Mouse (Mus musculus) liver, embryonic 14.5 days (tissue): ENCODE measurements around the gene Osbpl6. TPM values are rescaled to one million over a fixed set of nuclear protein-coding genes. Genes with fewer than 3 reads are reported as not detected.

Source experiments
- ATAC-seq: fragments of 200-750 bp; cut with Nextera tagmentation; 2 replicates; pipeline ENCODE4 v1.8.0; 2017; ENCODE audit warnings: moderate number of reproducible peaks, mild to moderate bottlenecking, moderate library complexity; ENCODE audit not compliant: insufficient read depth
- DNase-seq, 3 experiments: peaks; one replicate each; pipeline ENCODE4 v3.0.0-alpha.2; 2012 to 2013; ENCODE audit warnings: low read depth in 3 of 3, low spot score in 3 of 3
- H3K27ac ChIP-seq: fragments of 300-500 bp; sonication (generic); 2 replicates; pipeline ENCODE4 v1.5.1; 2014; ENCODE audit warnings: moderate library complexity, mild to moderate bottlenecking, control low read depth, inconsistent platforms
- H3K27me3 ChIP-seq: fragments of 300-500 bp; sonication (generic); 2 replicates; pipeline ENCODE4 v1.6.1; 2014; ENCODE audit warnings: mild to moderate bottlenecking, low read length, moderate library complexity; ENCODE audit not compliant: control insufficient read depth, insufficient read depth
- H3K36me3 ChIP-seq: fragments of 300-500 bp; sonication (generic); replicated peaks from 2 replicates; pipeline ENCODE4 v1.6.1; 2014; ENCODE audit warnings: low read depth; ENCODE audit not compliant: control insufficient read depth, insufficient read depth
- H3K4me1 ChIP-seq, 2 experiments: fragments of 200-500 bp in 1 of 2; fragments of 300-500 bp in 1 of 2; sonication (generic) in 1 of 2; replicated peaks; 2 replicates each; pipeline ENCODE4 v1.6.1; 2012 to 2014; ENCODE audit warnings: antibody characterized with exemption in 1 of 2, inconsistent platforms in 1 of 2, low read length in 1 of 2; ENCODE audit not compliant: control insufficient read depth in 2 of 2, insufficient read depth in 2 of 2
- H3K4me2 ChIP-seq: fragments of 300-500 bp; sonication (generic); 2 replicates; pipeline ENCODE4 v1.6.1; 2014; ENCODE audit warnings: low read depth, mild to moderate bottlenecking, control low read depth, moderate library complexity
- H3K4me3 ChIP-seq, 2 experiments: fragments of 200-500 bp in 1 of 2; fragments of 300-500 bp in 1 of 2; sonication (generic) in 1 of 2; 2 replicates each; pipeline ENCODE4 v1.5.1; 2012 to 2014; ENCODE audit warnings: low read depth in 2 of 2, low read length in 2 of 2, mild to moderate bottlenecking in 2 of 2, control low read depth in 1 of 2, inconsistent platforms in 1 of 2, moderate library complexity in 1 of 2; ENCODE audit not compliant: insufficient read depth in 1 of 2
- H3K9ac ChIP-seq: fragments of 300-500 bp; sonication (generic); replicated peaks from 2 replicates; pipeline ENCODE4 v1.6.1; 2014; ENCODE audit warnings: mild to moderate bottlenecking, control low read depth, moderate library complexity
- H3K9me3 ChIP-seq: fragments of 300-500 bp; sonication (generic); 2 replicates; pipeline ENCODE4 v1.6.1; 2016; ENCODE audit warnings: low read length, mixed read lengths; ENCODE audit not compliant: control insufficient read depth
- CTCF ChIP-seq: IDR thresholded peaks from 2 replicates; pipeline ENCODE4 v1.5.1; 2016; ENCODE audit warnings: antibody characterized with exemption, low read depth, control low read depth
- EP300 ChIP-seq: IDR thresholded peaks from 2 replicates; pipeline ENCODE4 v1.6.1; 2016; ENCODE audit warnings: antibody characterized with exemption, low read depth
- WGBS: fragments of 180-500 bp; shearing (Covaris S2); extraction: QIAGEN DNeasy Blood & Tissue Kit; methylation state at CpG from one replicate; pipeline ENCODE4 v1.1.7; 2014; ENCODE audit not compliant: insufficient replicate concordance; 5-methylcytosine and 5-hydroxymethylcytosine counted together
- polyA plus RNA-seq, 2 experiments: library from polyadenylated mRNA; depleted of rRNA in 1 of 2; stranded (reverse) in 1 of 2; unstranded in 1 of 2; fragments of >200 nt; fragmentation: Nextera tagmentation in 1 of 2; extraction: Ambion mirVana in 1 of 2; gene quantifications; 2 replicates each; pipeline versions ENCODE4 v1.2.1 to v1.2.3; 2012 to 2014

The Osbpl6 gene
- polyA plus RNA-seq, 2 experiments = 0.17 to 0.20 TPM

DNA sequence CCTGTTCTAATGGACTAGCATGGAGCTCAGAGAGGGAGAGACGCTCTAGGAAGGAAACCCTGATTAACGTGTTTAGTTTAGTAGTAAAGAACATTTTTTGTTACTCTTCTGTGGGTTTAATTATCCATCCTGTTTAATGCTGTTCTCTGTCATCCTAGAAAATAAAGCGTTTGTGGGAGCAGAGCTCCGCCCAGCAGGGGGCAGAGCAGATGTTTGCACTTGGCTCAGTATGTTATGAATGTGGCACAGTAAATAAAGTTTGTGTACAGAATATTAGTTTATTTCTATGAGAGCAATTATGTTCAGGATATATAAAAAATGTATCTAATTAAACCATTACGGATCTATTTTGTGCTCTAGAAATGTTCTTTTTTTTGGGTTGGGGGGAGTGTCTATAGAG, 192.9 kb downstream of the Osbpl6 start:
- no peak for ATAC-seq
- WGBS = 45% methylated on average over 5 of the region's 5 CpGs
- DNase-seq = no peak
- Histone ChIP-seq H3K9me3 (no peaks in the 10 kb centered on the region), H3K9ac (no peak overlapping the region), H3K27me3 (no peaks in the 10 kb centered on the region), H3K4me3 (no peak overlapping the region), H3K27ac (no peak overlapping the region), H3K4me1 (no peaks in the 10 kb centered on the region), H3K4me2 (no peak overlapping the region), H3K36me3 (no peaks in the 10 kb centered on the region)
- TF ChIP-seq EP300 (no peak), CTCF (peak; percentile 34)

DNA sequence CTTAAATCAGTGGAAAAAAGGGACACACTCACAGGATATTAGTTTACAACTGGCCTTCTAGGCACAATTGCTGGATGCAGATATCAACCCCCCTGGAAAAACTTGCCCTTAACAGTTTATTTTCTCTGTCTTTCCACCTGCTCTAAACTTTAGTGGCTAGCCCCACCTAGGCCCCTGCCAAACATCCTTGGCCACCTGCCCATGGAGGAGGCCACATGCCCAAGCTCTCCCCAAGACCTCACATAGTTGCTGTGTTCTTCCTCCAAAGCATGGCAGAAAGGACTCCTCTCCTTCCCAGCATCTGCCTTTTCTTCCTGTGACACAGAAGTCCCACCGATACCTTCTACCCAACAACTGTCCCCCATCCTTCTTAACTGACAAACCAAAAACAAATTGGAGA, 195.9 kb downstream of the Osbpl6 start:
- TF ChIP-seq CTCF (no peak), EP300 (no peak)
- no peak overlapping the region for H3K27ac ChIP-seq

DNA sequence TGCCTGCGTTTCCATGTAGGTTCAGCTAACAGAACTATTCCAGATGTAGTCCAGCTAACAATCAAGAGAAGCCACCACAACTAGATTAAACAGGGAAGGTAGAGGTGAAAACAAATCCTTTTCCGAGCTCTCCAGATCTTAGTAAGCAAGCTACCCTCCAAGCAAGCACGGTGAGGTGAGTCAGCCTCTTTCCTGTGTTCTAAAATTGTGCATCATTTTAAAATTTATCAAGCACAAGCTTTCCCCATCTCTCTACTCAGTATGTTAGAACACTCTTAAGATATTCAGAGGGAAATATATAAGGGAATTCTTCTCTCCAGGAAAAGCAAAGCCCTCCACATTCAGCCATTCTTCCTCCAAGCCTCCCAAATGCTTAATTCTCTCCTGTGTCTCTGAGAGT, 200.4 kb downstream of the Osbpl6 start:
- H3K36me3 ChIP-seq = no peaks in the 10 kb centered on the region
- H3K4me3 ChIP-seq = no peak overlapping the region
- WGBS = 61% methylated on average over 3 of the region's 3 CpGs
- no peaks in the 10 kb centered on the region for H3K4me1 ChIP-seq
- DNase-seq = no peak
- no peak for ATAC-seq
- no peak overlapping the region for H3K4me2 ChIP-seq
- no peak overlapping the region for H3K9ac ChIP-seq
- H3K27me3 ChIP-seq = no peaks in the 10 kb centered on the region
- H3K9me3 ChIP-seq = no peaks in the 10 kb centered on the region
- TF ChIP-seq EP300 (no peak), CTCF (no peak)
- no peak overlapping the region for H3K27ac ChIP-seq

More for the DNA sequence above, 195.9 kb downstream of the Osbpl6 start:
- no peaks in the 10 kb centered on the region for H3K36me3 ChIP-seq
- H3K4me3 ChIP-seq = no peak overlapping the region
- no peaks in the 10 kb centered on the region for H3K9me3 ChIP-seq
- WGBS = 74% methylated on average over 1 of the region's 1 CpGs
- H3K4me2 ChIP-seq = no peak overlapping the region
- no peaks in the 10 kb centered on the region for H3K4me1 ChIP-seq
- H3K27me3 ChIP-seq = no peaks in the 10 kb centered on the region
- H3K9ac ChIP-seq = no peak overlapping the region
- DNase-seq = no peak
- ATAC-seq = no peak

DNA sequence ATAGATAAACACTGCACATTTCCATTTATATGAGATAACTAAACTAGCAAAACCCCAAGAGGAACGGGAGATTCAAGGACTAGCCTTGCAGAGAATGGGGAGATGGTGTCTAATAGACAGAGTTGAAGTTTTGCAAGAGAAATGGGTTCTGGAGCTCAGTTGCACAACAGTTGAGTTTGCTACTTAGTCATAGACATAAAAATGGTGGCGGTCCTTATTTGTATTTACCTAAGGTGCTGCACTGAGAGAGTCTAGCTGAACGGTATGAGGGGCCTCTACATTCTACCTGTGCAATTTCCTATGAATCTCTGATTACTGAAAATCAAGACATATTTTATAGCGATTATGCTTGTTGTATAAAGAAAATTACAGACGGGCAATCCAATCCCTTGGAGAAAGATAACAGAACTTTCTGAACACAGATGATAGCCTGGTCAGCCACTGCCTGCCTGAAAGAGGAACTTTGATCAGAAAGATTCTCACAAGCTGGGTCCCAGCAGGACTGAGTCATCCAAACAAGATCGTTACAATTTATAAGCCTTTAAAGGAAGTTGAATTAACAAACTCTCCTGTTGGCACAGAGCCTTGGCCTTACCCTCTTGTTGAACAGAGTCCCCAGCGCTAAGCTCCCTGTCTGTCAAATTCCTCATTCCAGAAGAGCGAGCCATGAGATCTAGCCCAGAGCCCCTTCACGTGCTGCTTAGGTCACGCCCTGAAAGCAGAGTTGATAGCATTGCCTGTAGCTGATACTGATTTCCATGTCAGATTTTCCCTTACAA, 204.2 kb downstream of the Osbpl6 start:
- Histone ChIP-seq H3K4me1 (no peaks in the 10 kb centered on the region), H3K27ac (no peak overlapping the region), H3K9ac (no peak overlapping the region), H3K36me3 (no peaks in the 10 kb centered on the region), H3K9me3 (no peaks in the 10 kb centered on the region), H3K4me2 (no peak overlapping the region), H3K4me3 (no peak overlapping the region), H3K27me3 (no peaks in the 10 kb centered on the region)
- TF ChIP-seq CTCF (no peak), EP300 (no peak)
- 58% methylated on average over 10 of the region's 10 CpGs for WGBS
- ATAC-seq (no peak), DNase-seq (no peak)

DNA sequence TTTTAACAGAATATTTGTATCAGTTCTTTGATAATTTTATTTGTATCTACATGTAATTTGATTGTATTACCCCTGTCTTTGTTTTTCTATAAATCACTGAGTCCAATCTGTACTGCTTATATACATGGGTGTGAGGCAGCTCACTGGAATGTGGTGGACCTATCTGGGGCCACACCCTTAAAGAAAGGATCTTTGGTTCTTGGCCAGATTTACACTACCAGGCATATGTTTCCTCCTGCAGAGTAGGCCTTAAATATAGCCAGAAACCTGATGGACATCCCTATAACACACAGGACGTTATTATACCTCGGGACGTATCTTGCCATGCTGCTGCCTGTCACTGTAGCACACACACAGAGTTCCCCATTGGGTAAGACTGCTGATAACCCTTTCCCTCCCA, 205.7 kb downstream of the Osbpl6 start:
- no peak for ATAC-seq
- Histone ChIP-seq H3K9ac (no peak overlapping the region), H3K27ac (no peak overlapping the region), H3K36me3 (no peaks in the 10 kb centered on the region), H3K4me2 (no peak overlapping the region), H3K27me3 (no peaks in the 10 kb centered on the region), H3K9me3 (no peaks in the 10 kb centered on the region), H3K4me1 (no peaks in the 10 kb centered on the region), H3K4me3 (no peak overlapping the region)
- no peak for DNase-seq
- TF ChIP-seq EP300 (no peak), CTCF (no peak)
- 67% methylated on average over 3 of the region's 3 CpGs for WGBS
